Mouse (Mus musculus) kidney, adult 2 months (tissue): ENCODE measurements around the gene Lamc1.

Experiments used
- CTCF ChIP-seq: fragments of 200-500 bp; conservative IDR thresholded peaks from 2 replicates; pipeline ENCODE4 v1.5.1; 2011; ENCODE audit warnings: low read depth, mild to moderate bottlenecking, control low read depth, low read length, moderate library complexity, mixed read lengths; ENCODE audit not compliant: insufficient read depth, insufficient read length
- POLR2A ChIP-seq: fragments of 200-500 bp; IDR thresholded peaks from one replicate; pipeline ENCODE4 v1.6.1; 2011; ENCODE audit warnings: low read depth, low read length, control low read depth

GRCm38 (mm10) chr1:153280411-153280810, 52.2 kb downstream of the Lamc1 start:
- no peak for TF ChIP-seq CTCF
- no peak for TF ChIP-seq POLR2A
